Mouse (Mus musculus) heart, postnatal 14 days (tissue): ENCODE data around the gene Castor2. TPM values are rescaled to one million over a fixed set of nuclear protein-coding genes. Genes with fewer than 3 reads are reported as not detected.

ENCODE experiments used
- DNase-seq, 2 experiments: peaks; one replicate each; pipeline ENCODE4 v3.0.0; 2021 to 2022
- intact Hi-C: fragments of 180-260 bp; cut with DNase I; formaldehyde crosslinking; loops from one replicate; pipeline ENCODE4 v1.15.1; 2025
- total RNA-seq, 2 experiments: library from RNA; stranded (reverse); gene quantifications; 2 replicates each; pipeline ENCODE4 v1.2.3; 2021

The Castor2 gene
- total RNA-seq, 2 experiments from 2014 or later, result 21.8 to 22.3 TPM

GRCm38 (mm10) chr5:134148153-134148552 is 48.6 kb downstream of the Castor2 start:
- intact Hi-C loops, result no loop called here
- peak; percentile 23 to 30 for DNase-seq

DNA sequence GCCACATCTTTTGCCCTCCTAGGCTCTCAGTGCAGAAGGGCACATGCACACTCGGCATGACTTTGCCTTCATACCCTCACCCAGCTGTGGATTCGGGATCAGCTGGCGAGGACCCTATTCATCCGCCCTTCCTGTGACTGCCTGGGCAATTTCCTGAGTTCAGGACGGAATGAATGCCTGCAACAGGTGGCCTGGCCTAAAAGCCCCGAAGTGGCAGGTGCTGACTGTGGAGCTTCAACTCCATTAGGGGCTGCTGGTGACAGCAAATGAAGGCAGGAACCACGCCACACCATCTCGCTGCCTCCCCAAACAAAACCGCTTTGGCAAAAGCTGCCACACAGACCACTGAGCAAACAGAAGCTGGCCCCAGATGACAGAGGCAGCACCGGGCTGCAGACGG is 52.4 kb downstream of the Castor2 start:
- DNase-seq, result no peak
- intact Hi-C loops, result no loop called here

- no peak for DNase-seq
- intact Hi-C loops, result no loop called here
These were observed 56.5 kb downstream of the Castor2 start for GRCm38 (mm10) chr5:134155916-134156466.

DNA sequence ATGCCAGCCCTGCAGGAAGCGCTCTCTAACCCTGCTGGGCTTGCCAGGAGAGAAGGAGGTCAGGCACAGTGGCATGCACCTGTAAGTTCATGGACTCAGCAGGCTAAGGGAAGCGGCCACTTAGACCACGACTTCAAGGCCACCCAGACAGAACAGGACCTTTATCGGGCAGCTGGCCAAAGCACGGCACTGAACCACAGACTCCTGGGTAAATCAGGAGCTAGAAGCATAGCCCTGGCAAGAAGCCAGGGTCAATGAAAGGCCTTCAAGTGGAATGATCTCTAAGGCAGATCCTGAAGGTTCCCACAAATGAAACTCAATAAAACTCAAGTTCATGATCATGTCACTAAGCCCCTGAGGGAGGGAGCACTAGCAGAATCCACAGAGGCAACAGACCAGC is 65.2 kb downstream of the Castor2 start:
- DNase-seq, result no peak
- intact Hi-C loops, result no loop called here

DNA sequence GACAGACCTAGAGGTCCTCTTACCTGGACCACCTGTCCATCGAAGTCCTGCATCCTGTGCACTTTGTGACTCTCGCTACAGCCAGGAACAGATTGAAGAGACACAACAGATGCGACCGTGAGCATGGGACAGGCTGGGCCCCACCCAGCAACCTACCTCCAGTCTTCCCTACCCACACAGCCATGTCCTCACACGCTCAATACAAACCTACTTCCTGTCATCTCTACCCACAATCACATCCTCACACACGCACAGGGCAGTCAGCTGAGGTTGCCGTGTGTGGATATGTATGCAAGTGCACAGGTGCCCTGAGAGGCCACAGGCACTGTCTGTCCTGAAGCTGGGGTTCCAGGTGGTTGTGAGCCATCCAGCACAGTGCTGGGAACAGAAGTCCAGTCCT is 67.1 kb downstream of the Castor2 start:
- no peak for DNase-seq
- intact Hi-C loops, result no loop called here

- DNase-seq, result no peak
- intact Hi-C loops, result no loop called here
These were observed 68.5 kb downstream of the Castor2 start for GRCm38 (mm10) chr5:134168033-134168432.

- DNase-seq, result no peak
- intact Hi-C loops, result no loop called here
These were observed 69.7 kb downstream of the Castor2 start for GRCm38 (mm10) chr5:134169231-134169630.

GRCm38 (mm10) chr5:134170167-134170566 is 70.7 kb downstream of the Castor2 start:
- no peak for DNase-seq
- intact Hi-C loops, result no loop called here

DNA sequence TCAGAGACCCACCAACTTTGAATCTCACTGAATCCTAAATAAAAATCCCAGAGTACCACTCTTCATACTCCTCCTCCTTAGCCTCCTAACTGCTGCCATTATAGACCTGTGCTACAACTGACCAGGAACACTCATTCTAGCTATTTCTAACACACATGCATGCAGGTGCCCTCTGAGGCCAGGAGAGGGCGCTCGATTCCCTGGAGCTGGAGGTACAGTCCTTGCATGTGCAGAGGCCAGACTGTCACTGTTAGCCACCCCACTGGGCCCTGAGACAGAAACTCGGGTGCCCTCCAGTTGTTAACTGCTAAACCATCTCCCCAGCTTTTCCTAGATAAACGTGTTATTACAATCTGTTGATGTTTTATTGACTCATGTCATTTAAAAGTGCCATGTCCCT is 73.7 kb downstream of the Castor2 start:
- DNase-seq, result peak in 1 of 2 experiments; percentile 47

GRCm38 (mm10) chr5:134175696-134176095 is 76.2 kb downstream of the Castor2 start:
- DNase-seq, result no peak
- intact Hi-C loops, result loop anchor here (5.0 kb wide), 1 partner anchor 312 kb away; no protein-coding TSS in a partner anchor

More for the DNA sequence above, 73.7 kb downstream of the Castor2 start:
- intact Hi-C loops, result no loop called here

DNA sequence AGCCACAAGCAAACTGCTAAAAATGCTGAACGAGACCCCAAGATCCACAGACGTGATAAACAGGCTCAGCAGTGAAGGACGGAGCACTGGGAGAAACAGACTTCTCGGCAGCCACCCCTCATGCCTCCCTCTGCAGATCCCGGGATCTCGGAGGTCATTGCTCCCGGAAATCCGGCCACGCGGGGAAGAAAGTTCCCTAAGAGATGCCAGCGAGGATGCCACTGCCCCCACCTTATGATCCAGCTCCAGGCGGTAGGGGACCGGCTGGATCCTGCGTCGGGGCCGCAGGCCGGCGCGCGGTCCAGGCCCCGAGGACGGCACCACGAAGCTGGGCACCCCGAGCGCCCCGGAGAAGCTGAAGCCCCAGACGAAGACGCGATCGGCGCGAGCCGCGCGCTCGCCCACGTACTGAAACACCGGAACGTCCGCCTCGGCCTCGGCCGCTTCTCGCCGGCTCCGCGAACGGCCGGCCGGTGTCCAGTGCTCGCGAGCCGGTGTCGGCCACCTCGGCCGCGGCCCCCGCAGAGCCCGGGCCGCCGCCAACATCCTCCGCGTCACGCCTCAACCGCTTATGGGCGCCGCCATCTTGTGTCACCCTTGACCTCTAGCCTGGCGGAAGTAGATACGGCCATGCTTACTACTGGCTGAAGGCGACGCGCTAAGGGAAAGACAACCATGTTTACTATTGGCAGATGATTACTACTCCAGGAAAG is 76.8 kb downstream of the Castor2 start, which contains the start of gene Rcc1l:
Gene Rcc1l (minus strand): TSS at position 606 of the 713 bp plus-strand sequence.
- DNase-seq, result peak; percentile 80 to 87
- intact Hi-C loops, result loop anchor here (5.0 kb wide), 1 partner anchor 311 kb away; no protein-coding TSS in a partner anchor

DNA sequence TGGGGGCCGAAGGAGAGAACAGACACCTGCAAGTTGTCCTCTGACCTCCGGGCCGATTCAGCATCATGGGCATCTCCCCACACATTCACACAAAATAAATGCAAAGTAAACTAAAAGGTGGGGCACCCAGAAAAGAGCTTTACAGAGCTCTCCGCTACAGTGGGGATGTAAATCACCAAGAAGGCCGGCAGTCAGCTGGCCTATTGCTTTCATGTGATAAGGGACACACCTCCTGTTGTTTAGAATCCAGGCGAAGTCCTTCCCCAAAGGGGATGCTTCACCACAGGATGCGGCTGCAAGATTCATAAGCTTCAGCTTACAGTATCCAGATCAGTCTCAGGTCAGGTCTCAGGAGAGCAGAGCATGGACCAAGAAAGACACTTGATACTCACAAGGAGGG is 79.0 kb downstream of the Castor2 start:
- intact Hi-C loops, result loop anchor here (2.0 to 5.0 kb wide), 2 partner anchors 162 to 309 kb away; no protein-coding TSS in a partner anchor
- no peak for DNase-seq

GRCm38 (mm10) chr5:134179871-134180270 is 80.4 kb downstream of the Castor2 start:
- peak; percentile 82 to 89 for DNase-seq
- intact Hi-C loops, result loop anchor here (2.0 to 5.0 kb wide), 2 partner anchors 161 to 307 kb away; no protein-coding TSS in a partner anchor

- no peak for DNase-seq
- intact Hi-C loops, result no loop called here
These were observed 82.7 kb downstream of the Castor2 start for GRCm38 (mm10) chr5:134182172-134182571.

- peak; percentile 30 to 66 for DNase-seq
These were observed 83.2 kb downstream of the Castor2 start for GRCm38 (mm10) chr5:134182735-134183134.

DNA sequence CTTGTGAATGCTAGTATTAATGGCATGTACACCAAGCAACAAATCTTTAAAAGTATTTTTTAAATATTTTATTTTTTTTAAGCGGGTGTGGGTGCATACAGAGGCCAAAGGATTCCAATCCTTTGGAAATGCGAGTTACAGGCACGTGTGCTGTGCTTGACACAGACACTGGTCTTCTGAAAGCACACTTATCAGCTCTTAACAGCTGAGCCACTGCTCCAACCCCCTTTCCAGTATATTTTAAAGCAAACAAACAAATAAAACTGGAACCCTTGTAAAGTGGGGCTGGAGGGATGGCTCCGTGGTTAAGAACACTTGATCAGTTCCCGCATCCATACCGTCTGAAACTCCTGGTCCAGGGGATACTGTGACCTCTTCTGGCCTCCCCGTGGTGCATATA is 83.7 kb downstream of the Castor2 start:
- intact Hi-C loops, result no loop called here
- no peak for DNase-seq

More at GRCm38 (mm10) chr5:134182735-134183134, 83.2 kb downstream of the Castor2 start:
- intact Hi-C loops, result no loop called here

GRCm38 (mm10) chr5:134183880-134184808 is 84.6 kb downstream of the Castor2 start, which contains the start of gene Gtf2ird2:
Gtf2ird2 (plus strand) TSS chr5:134184019.
- intact Hi-C loops, result no loop called here

DNA sequence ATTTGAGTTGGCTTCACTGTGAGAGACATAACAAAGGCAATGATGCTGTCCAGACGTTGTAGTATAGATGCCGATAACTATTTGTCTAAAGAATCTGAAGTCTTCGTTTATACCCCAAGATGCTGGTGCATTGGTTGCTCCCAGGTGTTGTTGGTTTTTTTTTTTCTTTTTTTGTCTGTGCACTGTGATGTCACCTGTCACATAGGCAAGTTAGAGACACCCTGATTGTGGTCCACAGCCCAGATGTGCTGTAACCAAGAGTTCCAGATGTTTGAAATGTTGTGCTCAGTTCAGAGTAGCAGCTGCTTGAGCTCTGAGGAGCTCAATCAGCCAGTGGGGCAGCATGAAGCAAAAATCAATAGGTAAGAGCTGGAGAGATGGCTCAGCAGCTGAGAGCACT is 86.5 kb downstream of the Castor2 start:
- intact Hi-C loops, result loop anchor here (5.0 kb wide), 1 partner anchor 51 kb away; no protein-coding TSS in a partner anchor

More at GRCm38 (mm10) chr5:134183880-134184808, 84.6 kb downstream of the Castor2 start, which contains the start of gene Gtf2ird2:
- peak; percentile 98 to 99 for DNase-seq

GRCm38 (mm10) chr5:134186961-134187731 is 87.6 kb downstream of the Castor2 start:
- DNase-seq, result peak; percentile 41 to 65
- intact Hi-C loops, result loop anchor here (5.0 kb wide), 1 partner anchor 50 kb away; no protein-coding TSS in a partner anchor

More for the DNA sequence above, 86.5 kb downstream of the Castor2 start:
- DNase-seq, result no peak
